Mouse (Mus musculus) small intestine, adult 2 months (tissue): ENCODE data around the gene Slc9a5. TPM values are rescaled to one million over a fixed set of nuclear protein-coding genes. Genes with fewer than 3 reads are reported as not detected.

ENCODE experiments used
- H3K27ac ChIP-seq: fragments of 200-500 bp; 2 replicates; pipeline ENCODE4 v1.5.1; 2012; ENCODE audit warnings: low read depth, low read length, control low read depth, inconsistent platforms; ENCODE audit not compliant: insufficient read depth
- H3K27me3 ChIP-seq: fragments of 200-500 bp; 2 replicates; pipeline ENCODE4 v1.6.1; 2012; ENCODE audit warnings: mild to moderate bottlenecking, moderate library complexity, low read length, inconsistent platforms; ENCODE audit not compliant: control insufficient read depth, insufficient read depth
- H3K36me3 ChIP-seq: fragments of 200-500 bp; 2 replicates; pipeline ENCODE4 v1.6.1; 2012; ENCODE audit warnings: mild to moderate bottlenecking, low read length, control low read depth, inconsistent platforms; ENCODE audit not compliant: control insufficient read depth, insufficient read depth
- H3K4me1 ChIP-seq: fragments of 200-500 bp; 2 replicates; pipeline ENCODE4 v1.6.1; 2012; ENCODE audit warnings: low read length, inconsistent platforms, mixed read lengths; ENCODE audit not compliant: control insufficient read depth, insufficient read depth, insufficient read length
- H3K4me3 ChIP-seq: fragments of 200-500 bp; 2 replicates; pipeline ENCODE4 v1.5.1; 2012; ENCODE audit warnings: low read depth, mild to moderate bottlenecking, control low read depth, inconsistent platforms, low read length, moderate library complexity
- CTCF ChIP-seq: fragments of 200-500 bp; IDR thresholded peaks from 2 replicates; pipeline ENCODE4 v1.5.1; 2012; ENCODE audit warnings: low read depth, mild to moderate bottlenecking, control low read depth, inconsistent platforms, low read length, moderate library complexity, mixed read lengths; ENCODE audit not compliant: insufficient replicate concordance, insufficient read length; ENCODE audit errors: extremely low read depth
- POLR2A ChIP-seq: fragments of 200-500 bp; IDR thresholded peaks from 2 replicates; pipeline ENCODE4 v1.6.1; 2012; ENCODE audit warnings: low read depth, mild to moderate bottlenecking, control low read depth, inconsistent platforms, low read length, moderate library complexity
- WGBS: fragments of 180-500 bp; shearing (Covaris S2); methylation state at CpG from one replicate; pipeline ENCODE4 v1.1.7; 2018; 5-methylcytosine and 5-hydroxymethylcytosine counted together
- polyA plus RNA-seq: library from polyadenylated mRNA; depleted of rRNA; stranded (reverse); fragments of >200 nt; gene quantifications from 2 replicates; pipeline ENCODE4 v1.2.3, GENCODE M21; 2012

The Slc9a5 gene
- polyA plus RNA-seq, 1 experiment, result 3.1 TPM

DNA sequence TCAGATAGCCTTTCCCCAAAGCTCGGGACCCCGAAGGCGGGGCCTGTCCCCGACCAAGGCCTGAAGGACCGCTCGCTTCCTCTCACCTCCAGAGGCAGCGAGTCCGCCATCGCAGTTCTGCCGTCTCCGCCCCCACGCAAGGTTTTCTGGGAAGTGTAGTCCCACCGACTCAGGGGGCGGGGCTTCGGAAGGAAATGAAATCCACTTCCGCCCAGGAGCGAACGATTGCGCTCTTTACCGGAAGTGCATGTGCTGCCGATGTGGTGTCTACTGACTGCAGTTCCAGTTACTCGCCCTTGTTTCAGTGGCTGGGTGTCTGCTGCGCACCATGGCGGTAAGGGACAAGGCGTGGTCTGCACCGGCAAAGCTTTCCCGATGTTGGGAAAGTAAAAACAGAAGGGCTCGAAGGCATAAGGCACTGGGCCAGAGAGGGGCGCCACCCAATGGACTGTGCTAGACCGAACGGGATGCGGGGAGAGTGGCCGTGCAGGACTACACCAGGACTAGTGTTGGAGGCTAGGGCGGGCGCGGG, 22.4 kb upstream of the Slc9a5 start, which contains the start of the genes Lrrc29 and Tmem208:
Gene Lrrc29 (minus strand): TSS at position 138 of the 532 bp plus-strand sequence.
Gene Tmem208 (plus strand): TSS at position 214 of the 532 bp plus-strand sequence.
- Histone ChIP-seq H3K36me3 (peaks cover 36% of the 10 kb centered on the region), H3K27me3 (no peaks in the 10 kb centered on the region), H3K27ac (peak within 1 kb of the TSS; percentile 89), H3K4me3 (peak within 1 kb of the TSS; percentile 94), H3K4me1 (peaks cover 20% of the 10 kb centered on the region)
- TF ChIP-seq POLR2A (peak; percentile 67), CTCF (peak; percentile 53; the same call in 1 of the 2 replicates)
- WGBS, result under 1% methylated on average over 36 of the region's 36 CpGs

DNA sequence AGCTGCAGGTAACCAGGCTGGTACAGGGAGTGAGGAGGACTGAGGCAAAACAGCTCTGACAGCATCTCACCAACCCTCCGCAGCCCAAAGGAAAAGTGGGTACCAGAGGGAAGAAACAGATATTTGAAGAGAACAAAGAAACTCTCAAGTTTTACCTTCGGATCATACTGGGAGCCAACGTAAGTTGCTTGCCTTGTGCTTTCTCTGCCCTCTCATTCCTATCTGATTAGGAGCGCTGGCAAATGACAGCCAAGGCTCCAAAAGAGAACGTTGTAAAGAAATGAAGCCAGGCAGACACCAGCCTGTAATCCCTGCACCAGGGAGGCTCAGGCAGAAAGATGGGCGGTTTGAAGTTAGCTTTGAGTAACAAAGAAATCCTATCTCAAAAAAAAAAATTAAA, 21.7 kb upstream of the Slc9a5 start:
- Histone ChIP-seq H3K36me3 (peaks cover 43% of the 10 kb centered on the region), H3K4me1 (peaks cover 27% of the 10 kb centered on the region), H3K27me3 (no peaks in the 10 kb centered on the region), H3K27ac (peak overlapping the region; percentile 89; the same call in 1 of the 2 replicates), H3K4me3 (peak overlapping the region; percentile 94)
- TF ChIP-seq CTCF (no peak), POLR2A (no peak)
- 15% methylated on average over 6 of the region's 6 CpGs for WGBS

DNA sequence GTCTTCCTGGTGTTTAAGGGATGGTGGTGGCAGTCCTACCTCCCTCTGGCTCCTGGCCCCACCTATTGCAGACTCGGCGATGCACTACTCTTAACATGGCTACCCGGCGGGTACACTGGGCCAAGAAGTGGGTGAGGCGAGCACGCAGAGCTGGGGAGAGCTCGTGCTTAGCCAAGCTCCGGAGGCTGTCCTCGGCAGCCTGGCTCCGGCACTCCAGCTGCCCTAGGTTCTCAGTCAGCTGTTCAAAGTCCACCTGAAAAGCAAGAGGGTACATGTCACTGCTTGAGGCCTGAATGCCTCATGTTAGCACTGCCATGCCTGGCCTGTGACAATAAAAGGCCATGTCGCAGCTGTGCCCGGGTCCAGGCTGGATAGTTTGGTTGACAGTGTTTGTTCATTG, 18.3 kb upstream of the Slc9a5 start:
- H3K4me1 ChIP-seq, result peaks cover 33% of the 10 kb centered on the region
- no peak overlapping the region for H3K4me3 ChIP-seq
- WGBS, result 37% methylated on average over 12 of the region's 12 CpGs
- TF ChIP-seq CTCF (no peak), POLR2A (no peak)
- H3K27ac ChIP-seq, result peak overlapping the region; percentile 10; the same call in 1 of the 2 replicates
- peaks cover 58% of the 10 kb centered on the region for H3K36me3 ChIP-seq
- H3K27me3 ChIP-seq, result no peaks in the 10 kb centered on the region

DNA sequence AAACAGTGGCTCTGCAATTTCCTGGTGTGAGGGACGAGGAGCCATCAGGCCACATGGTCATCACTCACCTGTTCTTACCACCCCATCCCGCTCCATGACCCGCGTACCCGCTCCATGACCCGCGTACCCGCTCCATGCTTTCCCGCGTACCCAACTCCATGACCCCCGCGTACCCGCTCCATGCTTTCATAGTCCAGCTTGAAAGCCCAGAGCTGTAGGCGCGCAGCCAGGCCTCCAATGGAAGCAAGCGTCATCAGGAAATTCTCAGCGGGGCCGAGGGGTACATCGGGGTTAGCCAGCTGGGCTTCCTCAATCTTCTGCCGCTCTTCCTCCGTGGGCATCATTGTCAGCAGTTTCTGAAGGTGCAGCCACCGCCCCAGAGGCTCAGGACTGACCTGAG, 17.2 kb upstream of the Slc9a5 start:
- peaks cover 30% of the 10 kb centered on the region for H3K4me1 ChIP-seq
- TF ChIP-seq POLR2A, result no peak
- no peak for TF ChIP-seq CTCF
- no peaks in the 10 kb centered on the region for H3K27me3 ChIP-seq
- H3K36me3 ChIP-seq, result peaks cover 69% of the 10 kb centered on the region
- no peak overlapping the region for H3K27ac ChIP-seq
- WGBS, result 91% methylated on average over 22 of the region's 22 CpGs
- no peak overlapping the region for H3K4me3 ChIP-seq

DNA sequence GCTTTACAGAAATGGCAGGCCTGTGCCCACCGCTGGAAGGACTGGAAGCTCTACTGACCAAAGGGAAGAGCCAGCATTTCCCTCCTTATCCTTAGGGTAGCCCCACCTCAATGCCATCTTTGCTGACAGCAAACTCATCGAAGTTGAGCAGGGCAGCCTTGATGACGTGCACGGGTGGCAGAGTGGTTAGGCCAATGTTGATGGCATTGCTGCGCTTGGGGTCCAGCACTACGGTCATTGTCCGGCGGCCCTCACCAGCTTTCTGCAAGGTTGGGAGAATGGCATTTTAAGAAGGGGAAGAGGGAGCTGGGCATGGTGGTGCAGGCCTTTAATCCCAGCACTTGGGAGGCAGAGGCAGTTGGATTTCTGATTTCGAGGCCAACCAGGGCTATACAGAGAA, 16.7 kb upstream of the Slc9a5 start:
- Histone ChIP-seq H3K4me1 (peaks cover 30% of the 10 kb centered on the region), H3K36me3 (peaks cover 74% of the 10 kb centered on the region), H3K27ac (peak overlapping the region; percentile 11; the same call in 1 of the 2 replicates), H3K4me3 (no peak overlapping the region), H3K27me3 (no peaks in the 10 kb centered on the region)
- WGBS, result 84% methylated on average over 9 of the region's 9 CpGs
- TF ChIP-seq POLR2A (no peak), CTCF (no peak)

DNA sequence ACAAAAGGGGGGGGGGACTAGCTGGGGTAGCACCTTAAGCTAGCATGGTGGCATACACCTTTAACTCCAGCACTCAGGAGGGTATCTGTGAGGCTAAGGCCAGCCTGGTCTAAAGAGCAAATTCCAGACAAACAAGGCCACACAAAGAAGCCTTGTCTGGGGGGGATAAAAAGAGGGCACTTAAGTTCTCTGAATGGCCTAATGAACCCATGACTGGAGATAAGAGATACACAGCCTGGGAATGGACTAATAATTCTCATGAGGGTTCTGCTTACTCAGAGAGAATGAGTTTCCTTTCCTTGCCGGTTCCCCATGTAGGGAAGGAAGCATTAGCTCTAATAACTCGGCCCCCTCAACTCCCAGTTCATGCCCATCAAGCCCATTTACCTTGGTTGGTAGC, 16.1 kb upstream of the Slc9a5 start:
- 34% methylated on average over 2 of the region's 2 CpGs for WGBS
- TF ChIP-seq POLR2A (no peak), CTCF (no peak)
- no peak overlapping the region for H3K4me3 ChIP-seq
- H3K27me3 ChIP-seq, result no peaks in the 10 kb centered on the region
- peak overlapping the region; percentile 79 for H3K27ac ChIP-seq
- H3K36me3 ChIP-seq, result peaks cover 80% of the 10 kb centered on the region
- peaks cover 26% of the 10 kb centered on the region for H3K4me1 ChIP-seq

DNA sequence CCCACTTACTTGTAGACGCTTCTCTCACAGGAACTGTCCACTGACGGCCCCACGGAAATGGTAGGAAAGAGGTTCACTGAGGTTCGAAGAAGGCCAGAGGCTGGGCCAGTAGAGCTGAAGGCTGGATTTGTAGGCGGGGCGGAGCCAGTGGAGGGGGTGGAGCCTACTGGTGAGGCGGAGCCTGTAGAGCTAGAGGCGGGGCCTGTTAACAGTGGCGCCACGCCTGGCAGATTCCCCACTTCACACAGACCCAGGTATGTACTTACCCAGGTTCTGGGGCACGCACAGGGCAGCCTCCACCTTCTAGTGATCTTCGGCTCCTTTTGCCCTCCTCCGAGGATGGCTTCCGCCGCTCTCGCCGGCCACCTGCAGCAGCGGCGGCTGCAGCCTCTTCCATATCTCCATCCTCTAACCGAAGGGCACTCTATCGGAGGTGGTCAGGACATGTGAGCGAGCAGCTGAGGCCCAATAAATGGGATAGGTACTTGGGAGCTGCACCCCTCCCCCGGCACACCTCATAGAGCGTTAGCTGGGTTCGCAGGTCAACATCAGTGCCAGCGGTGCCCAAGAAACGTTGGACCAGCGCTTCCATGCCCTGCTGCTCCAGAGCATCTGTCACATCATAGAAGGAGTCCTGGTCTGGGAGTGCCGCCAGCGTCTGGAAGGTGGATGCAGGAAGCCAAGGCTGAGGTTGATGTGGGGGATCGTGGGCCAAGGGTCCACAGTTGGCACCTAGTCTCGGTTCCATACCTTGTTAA, 12.1 kb upstream of the Slc9a5 start:
- no peak for TF ChIP-seq CTCF
- TF ChIP-seq POLR2A, result no peak
- no peak overlapping the region for H3K27ac ChIP-seq
- peaks cover 57% of the 10 kb centered on the region for H3K36me3 ChIP-seq
- peaks cover 22% of the 10 kb centered on the region; the same call in 1 of the 2 replicates for H3K4me1 ChIP-seq
- H3K4me3 ChIP-seq, result no peak overlapping the region
- no peaks in the 10 kb centered on the region for H3K27me3 ChIP-seq
- WGBS, result 91% methylated on average over 32 of the region's 32 CpGs

DNA sequence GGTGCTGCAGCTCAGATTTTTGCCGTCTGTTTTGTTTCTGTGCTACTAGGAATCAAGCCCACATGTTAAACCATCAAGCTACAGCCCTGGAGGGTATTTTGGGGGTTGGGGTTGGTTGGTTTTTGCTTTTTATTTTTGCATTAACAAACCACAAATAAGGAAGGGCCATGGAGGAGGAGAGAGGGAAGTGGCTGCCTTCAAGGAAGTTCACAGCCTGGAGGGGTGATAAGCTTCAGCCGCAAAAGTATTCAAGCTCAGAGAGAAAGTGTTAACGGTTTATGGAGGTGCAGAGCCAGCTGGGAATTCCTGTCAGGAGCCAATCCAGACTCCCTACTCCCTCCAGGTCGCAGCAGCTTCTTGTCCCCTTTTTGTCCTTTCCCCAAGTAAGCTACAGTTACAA, 9.7 kb upstream of the Slc9a5 start:
- H3K4me1 ChIP-seq, result peaks cover 12% of the 10 kb centered on the region; the same call in 1 of the 2 replicates
- WGBS, result 16% methylated on average over 4 of the region's 4 CpGs
- H3K27me3 ChIP-seq, result no peaks in the 10 kb centered on the region
- H3K4me3 ChIP-seq, result no peak overlapping the region
- TF ChIP-seq POLR2A (no peak), CTCF (no peak)
- H3K36me3 ChIP-seq, result peaks cover 41% of the 10 kb centered on the region
- H3K27ac ChIP-seq, result peak overlapping the region; percentile 92
